Mouse (Mus musculus) frontal cortex, postnatal 36 days (tissue): ENCODE data around the gene Nme2.
"Not testable (repeated sequence)": the region's sequence is repeated elsewhere in the genome, so short reads cannot be mapped to it uniquely, and the experiment has no call there.

ENCODE experiments used
- DNase-seq, 2 experiments: peaks; one replicate each; pipeline ENCODE4 v3.0.0; 2022; ENCODE audit warnings: low spot score in 2 of 2

Nme2 gene

DNA sequence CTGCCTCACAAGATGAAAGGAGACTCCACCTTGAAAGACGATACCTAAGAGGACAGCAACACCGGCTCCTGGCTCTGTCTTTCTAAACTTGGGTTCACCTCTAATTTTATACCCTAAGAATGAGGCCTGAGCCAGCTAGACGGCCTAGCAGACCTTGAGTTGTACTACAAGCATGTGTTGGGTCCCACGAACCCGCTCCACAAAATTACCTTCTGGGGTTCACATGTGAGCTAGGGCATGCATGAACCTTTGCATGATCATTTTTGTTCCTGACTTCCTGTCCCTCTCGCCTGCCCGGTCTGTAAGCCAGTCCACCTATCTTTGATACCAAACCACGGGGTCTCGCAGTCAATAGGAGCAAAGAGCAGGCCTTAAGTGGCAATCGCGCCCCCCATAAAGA lies 11.3 kb upstream of the Nme2 start:
- no peak for DNase-seq

DNA sequence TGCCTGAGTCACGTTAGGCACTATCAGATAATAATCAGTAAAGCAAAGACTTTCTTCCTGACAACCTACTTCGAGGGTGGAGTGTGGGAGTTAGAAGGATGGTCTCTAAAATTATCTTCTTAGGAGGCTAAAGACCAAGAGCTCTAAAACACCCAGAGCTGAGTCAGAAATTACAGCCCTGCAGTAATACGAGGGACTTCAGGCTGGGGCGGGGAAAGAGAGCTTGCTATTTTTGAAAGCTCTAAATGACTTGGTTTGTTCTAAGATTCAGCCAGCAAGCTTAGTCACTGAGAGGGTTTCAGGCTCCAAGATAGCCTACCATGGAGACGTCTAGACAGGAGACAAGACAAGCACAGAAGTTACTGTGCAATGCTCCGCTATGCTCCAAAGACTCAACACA lies 9.3 kb upstream of the Nme2 start:
- DNase-seq, result peak in 1 of 2 experiments; percentile 28

- no peak for DNase-seq
Observed at GRCm38 (mm10) chr11:93963013-93963412, 7.0 kb upstream of the Nme2 start.

DNA sequence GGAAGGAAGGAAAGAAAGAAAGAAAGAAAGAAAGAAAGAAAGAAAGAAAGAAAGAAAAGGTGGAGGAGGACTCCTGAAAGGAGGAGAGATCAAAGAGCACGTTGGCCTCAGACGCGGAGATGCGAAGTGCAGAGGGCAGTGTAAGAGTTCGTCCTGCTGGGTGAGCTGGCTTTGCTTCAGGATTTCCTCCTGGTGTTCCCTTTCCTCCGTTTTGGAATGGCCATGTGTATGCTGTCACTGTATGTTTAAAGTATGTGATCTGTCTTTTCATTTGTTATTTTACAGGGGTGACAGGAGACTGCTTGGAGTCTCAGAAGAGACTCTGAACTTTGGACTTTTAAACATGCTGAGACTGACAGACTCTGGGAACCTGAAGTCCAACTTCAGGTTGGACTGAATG lies 5.4 kb upstream of the Nme2 start:
- DNase-seq, result no peak

DNA sequence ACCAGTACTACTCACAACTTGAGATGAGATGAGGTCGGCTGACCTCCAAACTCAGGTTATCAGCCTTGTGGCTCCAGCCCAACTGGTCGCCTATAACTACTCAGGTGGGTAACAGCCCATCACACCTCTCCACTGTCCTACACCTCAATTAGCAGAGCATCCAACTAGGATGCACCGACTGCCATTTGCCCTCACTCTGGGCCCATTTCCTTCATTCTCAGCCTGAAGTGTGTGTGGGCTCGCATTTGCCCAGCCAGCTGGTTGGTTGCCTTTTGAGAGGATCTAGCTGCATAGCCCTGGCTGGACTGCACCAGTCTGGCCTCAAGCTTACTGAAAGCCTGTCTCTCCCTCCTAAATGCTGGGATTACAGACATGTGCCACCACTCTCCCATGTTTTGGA lies 1.7 kb upstream of the Nme2 start:
- DNase-seq, result no peak

- no peak for DNase-seq
Observed at GRCm38 (mm10) chr11:93957031-93957555, 1.0 kb upstream of the Nme2 start.

GRCm38 (mm10) chr11:93955256-93956150 lies 556 bp downstream of the Nme2 start:
- peak; percentile 86 to 87 for DNase-seq

- no peak for DNase-seq
Observed at GRCm38 (mm10) chr11:93954738-93955255, 1.3 kb downstream of the Nme2 start.

DNA sequence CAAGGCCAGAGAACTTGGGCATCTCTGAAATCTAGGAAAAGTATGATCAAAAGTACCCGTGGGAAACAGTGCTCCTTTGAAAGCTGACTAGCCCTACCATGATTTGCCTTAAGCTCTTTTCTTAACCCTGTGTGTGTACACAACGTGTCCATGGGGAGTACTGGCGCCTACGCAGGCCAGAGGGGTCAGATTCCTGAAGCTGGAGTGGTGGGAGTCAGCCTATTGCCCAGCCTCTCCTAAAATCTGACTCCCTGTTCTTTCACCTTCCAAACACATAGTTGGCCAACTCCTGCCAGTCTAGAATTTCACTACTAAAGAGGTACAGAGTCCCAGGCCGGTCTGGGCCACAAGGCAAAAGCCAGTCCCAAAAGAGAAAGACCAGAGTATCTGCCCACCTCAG lies 3.7 kb downstream of the Nme2 start:
- DNase-seq, result no peak

- no peak for DNase-seq
Observed at GRCm38 (mm10) chr11:93950045-93950444, 6.0 kb downstream of the Nme2 start.

- DNase-seq, result no peak
Observed at GRCm38 (mm10) chr11:93948887-93949567, 7.0 kb downstream of the Nme2 start.

GRCm38 (mm10) chr11:93944986-93945385 lies 11.1 kb downstream of the Nme2 start:
- DNase-seq, result no peak

- no peak for DNase-seq
Observed at GRCm38 (mm10) chr11:93940906-93941305, 15.2 kb downstream of the Nme2 start.

- DNase-seq, result no peak
Observed at GRCm38 (mm10) chr11:93929106-93929505, 27.0 kb downstream of the Nme2 start.

GRCm38 (mm10) chr11:93915019-93915418 lies 41.0 kb downstream of the Nme2 start:
- DNase-seq, result not testable (repeated sequence)

DNA sequence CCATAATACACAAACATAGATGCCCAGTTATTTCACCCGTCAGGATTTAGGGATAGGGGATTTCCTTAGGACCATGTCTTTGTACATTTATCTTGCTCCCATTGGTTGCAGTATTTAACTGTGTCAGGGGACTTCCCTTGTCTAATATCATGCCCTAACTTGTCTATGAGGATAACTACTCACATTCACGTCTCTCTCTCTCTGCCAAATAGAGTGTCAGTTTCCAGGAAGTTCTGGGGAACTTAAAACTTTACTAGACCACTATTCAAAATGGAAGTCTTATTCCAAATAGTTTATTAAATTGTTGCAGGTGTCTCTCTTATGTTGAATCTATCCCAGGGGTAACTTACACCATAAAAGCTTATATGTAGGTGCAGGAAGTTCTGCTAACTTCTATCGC lies 44.5 kb downstream of the Nme2 start:
- DNase-seq, result no peak

GRCm38 (mm10) chr11:93908829-93909228 lies 47.2 kb downstream of the Nme2 start:
- DNase-seq, result no peak

GRCm38 (mm10) chr11:93907839-93908238 lies 48.2 kb downstream of the Nme2 start:
- DNase-seq, result no peak

DNA sequence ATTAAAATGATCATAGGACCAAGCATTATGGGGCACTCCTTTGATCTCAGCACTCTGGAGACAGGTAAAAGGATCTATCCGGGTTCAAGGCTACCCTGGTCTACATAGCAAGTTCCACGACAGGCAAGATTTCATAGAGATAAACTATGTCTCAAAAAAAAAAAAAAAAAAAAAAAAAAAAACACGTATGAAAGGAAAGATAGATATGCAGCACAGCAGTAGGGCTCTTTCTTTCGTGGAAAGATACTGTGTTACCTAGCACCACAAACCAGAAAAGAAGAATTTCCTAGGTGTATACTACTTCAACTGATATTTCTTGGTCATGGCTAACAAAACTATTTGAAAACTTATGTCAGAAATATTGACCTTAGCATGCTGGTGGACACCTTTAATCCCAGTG lies 49.2 kb downstream of the Nme2 start:
- no peak for DNase-seq
